Mouse (Mus musculus): ENCODE results near the gene Mgll. TPM values are rescaled to one million over a fixed set of nuclear protein-coding genes. Genes with fewer than 3 reads are reported as not detected.
A peak's percentile ranks its signal among the peaks of the same experiment; 100 is the strongest.

The Mgll gene
- polyA plus RNA-seq, 1 experiment from 2014 or later: 1.1 TPM

GRCm38 (mm10) chr6:88736337-88736736 lies 12.1 kb downstream of the Mgll start:
- ATAC-seq (ENCODE audit: low FRiP score, low read depth): no peak
- Histone ChIP-seq H3K9ac (replicated peaks) (no peak overlapping the region), H3K4me3 (no peak overlapping the region), H3K9me3 (no peaks in the 10 kb centered on the region), H3K27me3 (peaks cover 28% of the 10 kb centered on the region), H3K36me3 (no peaks in the 10 kb centered on the region), H3K27ac (replicated peaks) (no peak overlapping the region), H3K4me2 (replicated peaks) (no peak overlapping the region), H3K4me1 (0 out of 2 replicates have a peak, but pooled peaks cover 6% of the 10 kb centered on the region)
- 89% methylated on average over 8 of the region's 8 CpGs for WGBS

DNA sequence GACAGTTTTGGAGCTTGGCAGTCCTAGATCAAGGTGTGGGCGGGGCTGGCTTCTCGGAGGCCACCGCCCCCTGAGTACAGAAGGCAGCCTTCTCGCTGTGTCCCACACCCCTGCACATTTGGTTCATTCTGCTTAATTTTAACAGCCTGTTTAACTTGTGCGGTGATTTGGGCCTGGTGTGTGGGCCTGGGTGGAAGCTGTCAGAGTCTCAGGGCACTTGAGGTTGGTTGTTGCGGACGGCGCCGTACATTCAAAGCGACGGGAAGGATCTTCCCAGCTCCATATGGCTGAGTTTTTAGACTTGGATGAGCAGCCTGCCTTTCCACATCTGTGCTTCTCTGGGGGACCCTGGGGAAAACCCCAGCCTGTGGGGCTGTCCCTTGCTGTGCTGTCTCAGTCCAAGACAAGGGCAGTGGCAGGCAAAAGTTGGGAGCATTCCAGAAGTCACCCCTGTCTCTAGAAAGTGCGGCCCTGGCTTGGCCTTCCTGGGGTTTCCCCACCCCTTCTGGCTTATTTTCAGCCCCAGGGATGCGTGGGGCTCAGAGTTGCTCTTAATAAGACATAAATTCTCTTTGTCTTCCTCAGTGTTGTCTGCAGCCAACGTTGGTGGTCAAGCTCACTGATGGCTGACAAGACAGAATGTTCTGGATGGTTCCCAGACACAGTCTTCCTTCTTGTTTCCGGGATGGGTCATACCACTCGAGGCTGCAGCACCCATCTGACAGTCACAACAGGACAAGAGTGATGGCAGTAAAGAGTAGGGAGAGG lies 12.7 kb downstream of the Mgll start:
- Histone ChIP-seq H3K4me3 (no peak overlapping the region), H3K36me3 (no peaks in the 10 kb centered on the region), H3K4me2 (replicated peaks) (no peak overlapping the region), H3K9me3 (no peaks in the 10 kb centered on the region), H3K4me1 (0 out of 2 replicates have a peak, but pooled peaks cover 6% of the 10 kb centered on the region), H3K27ac (replicated peaks) (no peak overlapping the region), H3K9ac (replicated peaks) (no peak overlapping the region), H3K27me3 (peaks cover 22% of the 10 kb centered on the region)
- ATAC-seq (ENCODE audit: low FRiP score, low read depth): no peak
- WGBS: 80% methylated on average over 16 of the region's 16 CpGs

DNA sequence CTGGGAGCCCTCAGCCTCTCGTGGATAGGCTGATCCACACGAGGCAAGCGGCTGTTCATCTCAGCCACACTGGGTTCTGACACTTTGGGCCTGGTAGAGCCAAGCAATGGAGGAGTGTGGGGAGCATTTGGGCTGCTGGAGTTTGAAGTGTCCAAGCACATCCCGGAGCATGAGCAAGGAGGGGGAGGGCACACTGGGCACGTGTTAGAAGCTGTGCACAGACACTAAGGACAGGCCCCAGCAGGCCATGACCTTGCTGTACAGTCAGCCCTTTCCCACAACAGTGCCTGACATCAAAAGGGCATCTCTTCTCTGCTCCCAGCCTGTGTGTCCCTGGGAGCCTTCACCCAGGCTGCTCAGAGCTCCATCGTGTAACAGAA lies 13.3 kb downstream of the Mgll start:
- H3K27ac ChIP-seq (replicated peaks): no peak overlapping the region
- H3K4me1 ChIP-seq: 0 out of 2 replicates have a peak, but pooled peaks cover 6% of the 10 kb centered on the region
- H3K27me3 ChIP-seq: peaks cover 18% of the 10 kb centered on the region
- H3K4me2 ChIP-seq (replicated peaks): no peak overlapping the region
- WGBS: 77% methylated on average over 6 of the region's 6 CpGs
- no peaks in the 10 kb centered on the region for H3K36me3 ChIP-seq
- no peaks in the 10 kb centered on the region for H3K9me3 ChIP-seq
- H3K9ac ChIP-seq (replicated peaks): no peak overlapping the region
- H3K4me3 ChIP-seq: no peak overlapping the region
- ATAC-seq (ENCODE audit: low FRiP score, low read depth): no peak

- H3K36me3 ChIP-seq: no peaks in the 10 kb centered on the region
- H3K9me3 ChIP-seq: no peaks in the 10 kb centered on the region
- H3K4me3 ChIP-seq: no peak overlapping the region
- no peaks in the 10 kb centered on the region for H3K27me3 ChIP-seq
- WGBS: 91% methylated on average over 3 of the region's 3 CpGs
- H3K27ac ChIP-seq (replicated peaks): no peak overlapping the region
- no peak for ATAC-seq (ENCODE audit: low FRiP score, low read depth)
- no peak overlapping the region for H3K9ac ChIP-seq (replicated peaks)
- no peak overlapping the region for H3K4me2 ChIP-seq (replicated peaks)
- peaks cover 8% of the 10 kb centered on the region; the same call in 1 of the 2 replicates for H3K4me1 ChIP-seq
Observed at GRCm38 (mm10) chr6:88741041-88741440, 16.8 kb downstream of the Mgll start.

DNA sequence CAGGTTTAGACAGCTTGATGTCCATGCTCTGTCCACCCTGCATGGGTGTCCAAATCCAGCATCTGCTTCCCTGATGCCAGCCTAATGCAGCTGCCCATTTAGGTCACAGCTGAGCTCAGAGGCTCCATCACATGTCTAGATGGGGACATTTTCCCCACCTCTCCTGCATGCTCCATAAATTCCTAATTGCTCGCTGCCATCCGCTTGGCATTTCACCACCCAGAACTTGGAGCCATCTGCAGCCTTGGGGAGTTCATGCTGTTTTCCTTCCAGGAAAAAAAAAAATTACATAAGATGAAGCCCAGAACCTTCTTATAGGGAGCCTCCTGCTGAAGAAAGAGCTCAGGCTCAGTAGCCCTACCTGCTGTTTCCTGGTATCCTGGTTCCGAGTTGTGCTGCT lies 17.6 kb downstream of the Mgll start:
- Histone ChIP-seq H3K4me3 (no peak overlapping the region), H3K27ac (replicated peaks) (no peak overlapping the region), H3K4me2 (replicated peaks) (no peak overlapping the region), H3K9ac (replicated peaks) (no peak overlapping the region), H3K9me3 (no peaks in the 10 kb centered on the region), H3K27me3 (no peaks in the 10 kb centered on the region), H3K4me1 (peaks cover 8% of the 10 kb centered on the region; the same call in 1 of the 2 replicates), H3K36me3 (no peaks in the 10 kb centered on the region)
- ATAC-seq (ENCODE audit: low FRiP score, low read depth): no peak
- WGBS: 89% methylated on average over 3 of the region's 3 CpGs

DNA sequence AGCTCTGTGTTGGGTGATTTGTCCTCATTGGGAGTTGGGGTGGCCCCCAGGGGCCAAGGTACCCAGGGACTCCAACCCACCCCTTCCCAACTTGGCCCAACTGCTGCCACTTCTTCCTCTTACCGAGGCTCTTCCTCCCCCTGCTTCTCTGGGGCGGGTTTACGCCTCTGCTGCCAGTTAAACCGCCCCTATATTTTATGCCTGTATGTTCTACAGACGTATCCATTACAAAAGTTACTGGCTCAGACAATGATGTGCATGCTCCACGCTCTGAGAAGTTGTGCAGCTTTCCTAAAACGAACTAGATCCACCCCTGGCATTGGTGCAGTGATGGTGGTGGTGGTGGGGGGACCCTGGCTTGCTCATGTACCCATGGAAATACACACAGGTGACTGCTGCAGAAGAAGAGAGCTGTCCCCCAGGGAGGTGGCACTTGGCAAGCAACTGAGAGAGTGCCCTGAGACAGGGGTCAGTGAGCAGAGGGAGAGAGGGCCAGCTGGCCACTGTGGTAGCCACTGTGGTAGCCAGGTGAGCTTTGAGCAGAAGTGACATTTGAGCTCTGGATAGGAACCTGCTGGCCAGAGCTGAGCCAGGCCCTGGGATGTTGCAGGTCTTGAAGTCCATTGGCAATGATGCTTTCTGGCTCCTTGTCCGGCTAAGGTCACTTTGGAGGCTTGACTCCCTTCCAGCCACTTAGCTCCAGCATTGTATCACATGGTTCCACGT lies 18.2 kb downstream of the Mgll start:
- no peak overlapping the region for H3K4me2 ChIP-seq (replicated peaks)
- no peak for ATAC-seq (ENCODE audit: low FRiP score, low read depth)

GRCm38 (mm10) chr6:88743601-88744291 lies 19.5 kb downstream of the Mgll start:
- H3K4me3 ChIP-seq: no peak overlapping the region
- no peak overlapping the region for H3K4me2 ChIP-seq (replicated peaks)
- H3K9ac ChIP-seq (replicated peaks): no peak overlapping the region
- WGBS: 75% methylated on average over 14 of the region's 14 CpGs
- peaks cover 8% of the 10 kb centered on the region; the same call in 1 of the 2 replicates for H3K4me1 ChIP-seq
- H3K27ac ChIP-seq (replicated peaks): peak overlapping the region; percentile 42; the same call in 1 of the 2 replicates
- no peaks in the 10 kb centered on the region for H3K27me3 ChIP-seq
- H3K9me3 ChIP-seq: no peaks in the 10 kb centered on the region
- peak; percentile 62; the same call in 1 of the 2 replicates for ATAC-seq (ENCODE audit: low FRiP score, low read depth)
- no peaks in the 10 kb centered on the region for H3K36me3 ChIP-seq

More for the DNA sequence above, 18.2 kb downstream of the Mgll start:
- no peak overlapping the region for H3K27ac ChIP-seq (replicated peaks)
- H3K27me3 ChIP-seq: no peaks in the 10 kb centered on the region
- H3K9ac ChIP-seq (replicated peaks): no peak overlapping the region
- 80% methylated on average over 9 of the region's 9 CpGs for WGBS
- H3K9me3 ChIP-seq: no peaks in the 10 kb centered on the region
- peaks cover 8% of the 10 kb centered on the region; the same call in 1 of the 2 replicates for H3K4me1 ChIP-seq
- no peaks in the 10 kb centered on the region for H3K36me3 ChIP-seq
- H3K4me3 ChIP-seq: no peak overlapping the region

- 88% methylated on average over 10 of the region's 10 CpGs for WGBS
- Histone ChIP-seq H3K4me1 (peaks cover 8% of the 10 kb centered on the region; the same call in 1 of the 2 replicates), H3K4me2 (replicated peaks) (no peak overlapping the region)
Observed at GRCm38 (mm10) chr6:88745027-88745426, 20.8 kb downstream of the Mgll start.

GRCm38 (mm10) chr6:88746271-88746670 lies 22.1 kb downstream of the Mgll start:
- WGBS: 89% methylated on average over 8 of the region's 8 CpGs
- Histone ChIP-seq H3K27ac (replicated peaks) (no peak overlapping the region), H3K4me1 (peaks cover 8% of the 10 kb centered on the region; the same call in 1 of the 2 replicates), H3K36me3 (no peaks in the 10 kb centered on the region), H3K9ac (replicated peaks) (no peak overlapping the region), H3K27me3 (peaks cover 4% of the 10 kb centered on the region; the same call in 1 of the 2 replicates), H3K4me2 (replicated peaks) (no peak overlapping the region), H3K9me3 (no peaks in the 10 kb centered on the region), H3K4me3 (no peak overlapping the region)
- no peak for ATAC-seq (ENCODE audit: low FRiP score, low read depth)

More at GRCm38 (mm10) chr6:88745027-88745426, 20.8 kb downstream of the Mgll start:
- no peak overlapping the region for H3K9ac ChIP-seq (replicated peaks)
- H3K27me3 ChIP-seq: no peaks in the 10 kb centered on the region
- H3K27ac ChIP-seq (replicated peaks): no peak overlapping the region
- no peaks in the 10 kb centered on the region for H3K36me3 ChIP-seq
- no peak overlapping the region for H3K4me3 ChIP-seq
- no peaks in the 10 kb centered on the region for H3K9me3 ChIP-seq
- no peak for ATAC-seq (ENCODE audit: low FRiP score, low read depth)

GRCm38 (mm10) chr6:88747296-88748040 lies 23.3 kb downstream of the Mgll start:
- H3K4me1 ChIP-seq: peaks cover 10% of the 10 kb centered on the region
- no peak for ATAC-seq (ENCODE audit: low FRiP score, low read depth)
- H3K27ac ChIP-seq (replicated peaks): no peak overlapping the region
- no peak overlapping the region for H3K9ac ChIP-seq (replicated peaks)
- 82% methylated on average over 12 of the region's 12 CpGs for WGBS
- no peak overlapping the region for H3K4me2 ChIP-seq (replicated peaks)
- no peaks in the 10 kb centered on the region for H3K36me3 ChIP-seq
- no peaks in the 10 kb centered on the region for H3K9me3 ChIP-seq
- H3K27me3 ChIP-seq: peaks cover 4% of the 10 kb centered on the region; the same call in 1 of the 2 replicates
- H3K4me3 ChIP-seq: no peak overlapping the region

DNA sequence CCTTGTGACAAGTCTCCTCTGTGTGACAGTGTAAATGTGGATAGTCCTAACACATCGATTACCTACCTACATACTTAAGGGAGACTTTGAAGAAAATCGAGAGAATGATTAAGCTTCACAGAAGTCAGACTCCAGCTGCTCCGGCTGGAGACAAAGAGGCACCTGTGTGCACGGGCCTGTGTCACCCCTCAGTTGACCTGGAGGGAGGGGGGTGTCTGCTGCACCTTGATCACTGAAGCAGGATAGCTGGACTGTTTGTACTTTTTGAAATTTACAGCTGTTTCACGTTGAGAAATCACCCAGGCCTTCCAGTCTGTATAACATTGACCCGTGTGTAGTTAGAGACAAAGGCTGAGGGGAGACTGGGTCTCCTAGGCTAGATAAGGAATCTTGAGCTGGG lies 26.7 kb downstream of the Mgll start:
- no peak for ATAC-seq (ENCODE audit: low FRiP score, low read depth)
- WGBS: 66% methylated on average over 6 of the region's 6 CpGs
- no peak overlapping the region for H3K27ac ChIP-seq (replicated peaks)

More for the DNA sequence above, 26.7 kb downstream of the Mgll start:
- H3K4me3 ChIP-seq: no peak overlapping the region
- no peak overlapping the region for H3K9ac ChIP-seq (replicated peaks)
- no peak overlapping the region for H3K4me2 ChIP-seq (replicated peaks)
- peaks cover 4% of the 10 kb centered on the region; the same call in 1 of the 2 replicates for H3K27me3 ChIP-seq
- H3K36me3 ChIP-seq: no peaks in the 10 kb centered on the region
- H3K9me3 ChIP-seq: no peaks in the 10 kb centered on the region
- peaks cover 14% of the 10 kb centered on the region for H3K4me1 ChIP-seq

All from midbrain, embryonic 12.5 days (tissue).